In genomic region chr8:103315742-103316141, GRCm38 (mm10) we compare ENCODE assay signal across 22 mouse cellular contexts.
DNase-seq lines count a peak whose midpoint lies in the region; ATAC-seq lines count a peak whose summit lies in the region.
"Had no signal": no experiment of that assay in that cellular context is flagged by ENCODE, and none has a peak within 500 bp of the region (broad histone marks: within the 10 kb centered on the region; RNA-seq: fewer than 3 reads in every experiment).

No protein-coding gene starts in this region.

- no peak for ATAC-seq in lung, embryonic 15.5 days (ENCODE audit: borderline replicate concordance, extremely low read depth, low FRiP score, low TSS enrichment)
- ATAC-seq: inflammation-experienced regulatory T-cells, adult 6 months had no signal

- no peaks in the 10 kb centered on the region for H3K36me3 ChIP-seq in lung, embryonic 15.5 days
- H3K36me3 ChIP-seq: forebrain, embryonic 10.5 days; heart, embryonic 10.5 days; hindbrain, embryonic 12.5 days; liver, embryonic 15.5 days had no signal

- no peak overlapping the region for H3K9ac ChIP-seq in lung, embryonic 15.5 days
- H3K9ac ChIP-seq: hindbrain, embryonic 12.5 days; liver, embryonic 15.5 days had no signal

- no peak for DNase-seq in lung, postnatal 14 days
- DNase-seq in Muller cell, postnatal 12 days (ENCODE audit: inconsistent ontology term) = peak; percentile 15
- peak; percentile 32 for DNase-seq in embryo, embryonic 11 days
- DNase-seq in mesoderm, embryonic 11.5 days (ENCODE audit: low read depth, low spot score) = peak; percentile 35
- no peak for DNase-seq in retina, embryonic 14.5 days (ENCODE audit: low spot score)
- DNase-seq in heart, postnatal 4 days = no peak
- DNase-seq: adrenal gland, postnatal 10 days; cerebellum, adult 18-20 months; cerebellum, postnatal 14 days; gastrocnemius, postnatal 25 days; kidney, adult 18-20 months; kidney, postnatal 4 days; liver; lung, postnatal 10 days; right cerebral cortex, postnatal 25 days; spleen, adult 18-20 months had no signal

- H3K4me1 ChIP-seq in lung, embryonic 15.5 days = peaks cover 12% of the 10 kb centered on the region; the same call in 1 of the 2 replicates
- H3K4me1 ChIP-seq: heart, embryonic 10.5 days; liver, embryonic 15.5 days had no signal

- no peaks in the 10 kb centered on the region for H3K27me3 ChIP-seq in lung, embryonic 15.5 days
- H3K27me3 ChIP-seq: liver, embryonic 15.5 days had no signal

- peak overlapping the region; percentile 85 for H3K27ac ChIP-seq in lung, embryonic 15.5 days
- H3K27ac ChIP-seq: heart, embryonic 10.5 days; hindbrain, embryonic 12.5 days; liver, embryonic 15.5 days had no signal

- H3K9me3 ChIP-seq in lung, embryonic 15.5 days = no peaks in the 10 kb centered on the region
- H3K9me3 ChIP-seq: forebrain, embryonic 10.5 days; heart, embryonic 10.5 days; hindbrain, embryonic 12.5 days; liver, embryonic 15.5 days had no signal

- no peak overlapping the region for H3K4me2 ChIP-seq in lung, embryonic 15.5 days
- H3K4me2 ChIP-seq: hindbrain, embryonic 12.5 days; liver, embryonic 15.5 days had no signal

- 88% methylated on average over 1 of the region's 1 CpGs for WGBS in lung, embryonic 15.5 days

- no peak overlapping the region for H3K4me3 ChIP-seq in lung, embryonic 15.5 days
- H3K4me3 ChIP-seq: forebrain, embryonic 10.5 days; heart, embryonic 10.5 days; hindbrain, embryonic 12.5 days; liver, embryonic 15.5 days had no signal

Comparison
In these comparisons a context has a peak if more than half of its experiments do, and no peak if none do; other contexts are left out.
1. DNase-seq: peak in Muller cell, postnatal 12 days (single experiment), embryo, embryonic 11 days (single experiment) and mesoderm, embryonic 11.5 days (single experiment); none in lung, postnatal 14 days (single experiment), retina, embryonic 14.5 days (single experiment) and heart, postnatal 4 days (single experiment).